Mouse (Mus musculus): Measurements from ENCODE around the gene Tmem222.

DNA sequence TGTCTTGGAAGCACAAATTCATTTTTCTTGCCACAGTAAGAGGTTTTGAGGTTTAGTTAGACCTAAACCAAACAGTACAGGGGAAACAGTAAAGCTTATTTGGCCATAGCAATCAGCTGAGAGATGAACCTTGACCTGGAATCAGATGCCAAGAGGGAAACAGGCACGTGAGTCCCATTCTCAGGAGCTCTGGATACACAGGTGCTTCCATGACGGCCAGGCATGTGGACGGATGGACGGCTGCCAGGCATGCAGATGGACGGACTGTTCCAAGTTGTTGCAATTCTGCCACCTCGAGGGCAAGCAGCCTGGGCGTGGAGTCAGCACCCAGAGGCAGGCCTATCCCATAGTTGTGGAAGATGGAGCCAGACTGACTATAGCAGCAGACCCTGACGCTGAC lies 37.3 kb upstream of the Tmem222 start:
- no peak for TF ChIP-seq POLR2A (IDR thresholded peaks at IDR 0.05; ENCODE audit: extremely low read depth, insufficient read depth, low read length)
- TF ChIP-seq CTCF (IDR thresholded peaks at IDR 0.05; ENCODE audit: low read depth, low read length), result peak; percentile 47; the same call in 1 of the 2 replicates
